ENCODE assay signal across 28 mouse cellular contexts in genomic region chr14:57711059-57711458, GRCm38 (mm10). TPM values are rescaled to one million over a fixed set of nuclear protein-coding genes. Genes with fewer than 3 reads are reported as not detected.
"Had no signal": no experiment of that assay in that cellular context is flagged by ENCODE, and none has a peak within 500 bp of the region (broad histone marks: within the 10 kb centered on the region; RNA-seq: fewer than 3 reads in every experiment).

No protein-coding gene starts in this region.

- ATAC-seq: midbrain, embryonic 13.5 days; midbrain, embryonic 16.5 days had no signal

- H3K36me3 ChIP-seq: midbrain, embryonic 13.5 days had no signal

- DNase-seq: kidney, adult 8-10 months; kidney, postnatal 10 days; kidney, postnatal 36 days; layer of hippocampus, postnatal 36 days; left cerebral cortex, postnatal 4 days; lung, adult 2 months; lung, postnatal 14 days; right cerebral cortex, postnatal 4 days; thymus, adult 2 months; thymus, postnatal 14 days; thymus, postnatal 4 days had no signal

- H3K27ac ChIP-seq: kidney, embryonic 15.5 days; limb, embryonic 12.5 days; limb, embryonic 15.5 days; macrophage; midbrain, embryonic 10.5 days; midbrain, embryonic 13.5 days; stomach, postnatal 0 days had no signal

- H3K9me3 ChIP-seq: kidney, embryonic 15.5 days; limb, embryonic 12.5 days; limb, embryonic 15.5 days; midbrain, embryonic 10.5 days; midbrain, embryonic 13.5 days had no signal

- H3K27me3 ChIP-seq: kidney, embryonic 15.5 days; limb, embryonic 12.5 days; limb, embryonic 15.5 days; midbrain, embryonic 13.5 days had no signal

- H3K4me3 ChIP-seq: kidney, embryonic 15.5 days; limb, embryonic 12.5 days; limb, embryonic 15.5 days; midbrain, embryonic 10.5 days; midbrain, embryonic 13.5 days; myocyte had no signal

- H3K4me2 ChIP-seq: kidney, embryonic 15.5 days; limb, embryonic 12.5 days; limb, embryonic 15.5 days; liver, embryonic 11.5 days; midbrain, embryonic 13.5 days had no signal

- H3K9ac ChIP-seq: kidney, embryonic 15.5 days; limb, embryonic 12.5 days; limb, embryonic 15.5 days; midbrain, embryonic 13.5 days had no signal

RNA-seq across cellular contexts. Expression of gene Gm49361, which starts 34.8 kb away (rescaled TPM):
- total RNA-seq: layer of hippocampus, postnatal 10 days; monocyte, adult 5-6 weeks had no signal
- polyA plus RNA-seq: kidney, embryonic 15.5 days; limb, embryonic 12.5 days; limb, embryonic 15.5 days; liver, embryonic 11.5 days; liver, embryonic 16.5 days; lung, embryonic 16.5 days; macrophage; midbrain, embryonic 10.5 days; midbrain, embryonic 13.5 days; midbrain, embryonic 16.5 days; myocyte; neural tube, embryonic 11.5 days; neural tube, embryonic 14.5 days; stomach, embryonic 14.5 days; stomach, postnatal 0 days; thymus, adult 2 months had no signal
